In the genomic region with DNA sequence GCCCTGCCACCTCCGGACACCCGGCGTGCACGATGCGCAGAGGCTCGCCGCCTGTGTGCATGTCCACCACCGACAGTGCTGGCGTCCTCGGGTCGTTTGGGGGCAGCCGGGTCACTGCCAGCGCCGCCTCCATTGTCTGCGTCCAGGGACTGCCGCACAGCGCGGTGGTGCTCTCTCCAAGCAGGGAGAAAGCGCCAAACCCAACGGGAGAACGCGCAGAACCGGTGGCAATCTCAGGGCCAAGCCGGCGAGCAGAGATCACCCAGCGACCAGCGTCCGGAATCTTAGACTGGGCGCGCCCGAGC, we compare ENCODE assay signal across 8 mouse cellular contexts. TPM values are rescaled to one million over a fixed set of nuclear protein-coding genes. Genes with fewer than 3 reads are reported as not detected.
DNase-seq lines count a peak whose midpoint lies in the region; ATAC-seq and TF ChIP-seq lines count a peak whose summit lies in the region.

No protein-coding gene starts in this region.

- H3K27me3 ChIP-seq in heart, postnatal 0 days (ENCODE audit: control insufficient read depth, insufficient read depth, low read length): no peaks in the 10 kb centered on the region
- no peaks in the 10 kb centered on the region for H3K27me3 ChIP-seq in hindbrain, embryonic 16.5 days (replicated peaks; ENCODE audit: control insufficient read depth, insufficient read depth, low read length)
- H3K27me3 ChIP-seq in midbrain, embryonic 14.5 days (ENCODE audit: control insufficient read depth, insufficient read depth, low read length): no peaks in the 10 kb centered on the region

- H3K9ac ChIP-seq in heart, postnatal 0 days (replicated peaks; ENCODE audit: low read depth, low read length): peak overlapping the region; percentile 60
- H3K9ac ChIP-seq in hindbrain, embryonic 16.5 days (ENCODE audit: low read depth, low read length): peak overlapping the region; percentile 80
- peak overlapping the region; percentile 92 for H3K9ac ChIP-seq in midbrain, embryonic 14.5 days (replicated peaks; ENCODE audit: low read length)

- H3K4me1 ChIP-seq in heart, postnatal 0 days (ENCODE audit: control insufficient read depth, insufficient read depth): peaks cover 15% of the 10 kb centered on the region; the same call in 1 of the 2 replicates
- H3K4me1 ChIP-seq in bone marrow macrophage, adult 2 months (ENCODE audit: control insufficient read depth, insufficient read depth, low read length): peaks cover 16% of the 10 kb centered on the region
- peaks cover 21% of the 10 kb centered on the region for H3K4me1 ChIP-seq in hindbrain, embryonic 16.5 days (ENCODE audit: control insufficient read depth, insufficient read depth, low read depth, low read length)
- H3K4me1 ChIP-seq in midbrain, embryonic 14.5 days (ENCODE audit: control insufficient read depth, insufficient read depth, low read length): peaks cover 29% of the 10 kb centered on the region

- peak overlapping the region; percentile 97 for H3K27ac ChIP-seq in heart, postnatal 0 days (ENCODE audit: low read depth)
- peak overlapping the region; percentile 17; the same call in 1 of the 2 replicates for H3K27ac ChIP-seq in bone marrow macrophage, adult 2 months (ENCODE audit: insufficient read depth, low read depth, low read length)
- peak overlapping the region; percentile 92 for H3K27ac ChIP-seq in hindbrain, embryonic 16.5 days (ENCODE audit: low read depth, low read length)
- H3K27ac ChIP-seq in midbrain, embryonic 14.5 days (replicated peaks; ENCODE audit: low read depth, low read length): peak overlapping the region; percentile 98

- peak overlapping the region; percentile 75 for H3K4me2 ChIP-seq in heart, postnatal 0 days (ENCODE audit: low read depth, low read length)
- H3K4me2 ChIP-seq in hindbrain, embryonic 16.5 days (ENCODE audit: low read length): peak overlapping the region; percentile 74
- H3K4me2 ChIP-seq in midbrain, embryonic 14.5 days (ENCODE audit: low read length): peak overlapping the region; percentile 87

- TF ChIP-seq CTCF in heart, postnatal 0 days (IDR thresholded peaks at IDR 0.05; ENCODE audit: low read depth): no peak
- no peak for TF ChIP-seq CTCF in bone marrow macrophage, adult 2 months (IDR thresholded peaks at IDR 0.05; ENCODE audit: low read depth, low read length)

- peak overlapping the region; percentile 71 for H3K4me3 ChIP-seq in heart, postnatal 0 days (ENCODE audit: low read depth, low read length)
- peak overlapping the region; percentile 75 for H3K4me3 ChIP-seq in bone marrow macrophage, adult 2 months (ENCODE audit: insufficient read depth, low read length)
- peak overlapping the region; percentile 48 for H3K4me3 ChIP-seq in hindbrain, embryonic 16.5 days (ENCODE audit: low read length)
- peak overlapping the region; percentile 78 for H3K4me3 ChIP-seq in midbrain, embryonic 14.5 days (replicated peaks; ENCODE audit: low read depth, low read length)

- H3K9me3 ChIP-seq in heart, postnatal 0 days (replicated peaks; ENCODE audit: control insufficient read depth, low read length): no peaks in the 10 kb centered on the region
- no peaks in the 10 kb centered on the region for H3K9me3 ChIP-seq in hindbrain, embryonic 16.5 days (ENCODE audit: control insufficient read depth, low read length)
- no peaks in the 10 kb centered on the region for H3K9me3 ChIP-seq in midbrain, embryonic 14.5 days (ENCODE audit: control insufficient read depth, low read length)

- under 1% methylated on average over 31 of the region's 31 CpGs for WGBS in heart, postnatal 0 days
- WGBS in hindbrain, embryonic 16.5 days: 0% methylated on average over 31 of the region's 31 CpGs
- under 1% methylated on average over 31 of the region's 31 CpGs for WGBS in midbrain, embryonic 14.5 days

- 0 out of 2 replicates have a peak, but pooled peaks have one; percentile 6 for TF ChIP-seq EP300 in heart, postnatal 0 days (IDR thresholded peaks at IDR 0.05; ENCODE audit: low read depth)

- DNase-seq in heart, postnatal 0 days (ENCODE audit: low spot score): no peak
- no peak for DNase-seq in heart, adult 11 months
- no peak for DNase-seq in midbrain, embryonic 14.5 days
- no peak for DNase-seq in layer of hippocampus, adult 9-10 months (ENCODE audit: low spot score)
- no peak for DNase-seq in cerebellum, adult 9-11 months
- DNase-seq in thymus, postnatal 10 days (ENCODE audit: low spot score in 2 of 2): no peak

- no peaks in the 10 kb centered on the region for H3K36me3 ChIP-seq in heart, postnatal 0 days (replicated peaks; ENCODE audit: control insufficient read depth, insufficient read depth, low read length)
- H3K36me3 ChIP-seq in hindbrain, embryonic 16.5 days (ENCODE audit: control insufficient read depth, insufficient read depth, low read length): no peaks in the 10 kb centered on the region
- peaks cover 3% of the 10 kb centered on the region for H3K36me3 ChIP-seq in midbrain, embryonic 14.5 days (ENCODE audit: control insufficient read depth, insufficient read depth, low read length)

- ATAC-seq in heart, postnatal 0 days (ENCODE audit: insufficient read depth, low read depth): peak; percentile 20
- peak; percentile 31 for ATAC-seq in hindbrain, embryonic 16.5 days
- peak; percentile 47; the same call in 1 of the 2 replicates for ATAC-seq in midbrain, embryonic 14.5 days (ENCODE audit: low FRiP score, low TSS enrichment)

- TF ChIP-seq POLR2A in bone marrow macrophage, adult 2 months (IDR thresholded peaks at IDR 0.05; ENCODE audit: borderline replicate concordance, low read depth, low read length): no peak

RNA-seq across cellular contexts. Expression of a gene that starts 0.3 kb away (rescaled TPM):
- total RNA-seq in heart, postnatal 0 days (2014; rRNA removed; ENCODE audit: low replicate concordance): 15.7 and 19.1 TPM in 2 replicates
- 18.0 and 19.8 TPM in 2 replicates for polyA plus RNA-seq in heart, postnatal 0 days (2015; fragmentation: Nextera tagmentation; extraction: Ambion mirVana)
- polyA plus RNA-seq in bone marrow macrophage, adult 2 months (2012; ENCODE audit: insufficient read depth, insufficient read length, missing spikeins): 1.7 and 1.9 TPM in 2 replicates
- polyA plus RNA-seq in hindbrain, embryonic 16.5 days (2015; fragmentation: Nextera tagmentation; extraction: Ambion mirVana): 11.7 and 12.9 TPM in 2 replicates
- 11.7 and 12.8 TPM in 2 replicates for polyA plus RNA-seq in midbrain, embryonic 14.5 days (2014; fragmentation: Nextera tagmentation; extraction: Ambion mirVana)

RNA-seq across cellular contexts. Expression of a gene that starts 0.4 kb away (rescaled TPM):
- total RNA-seq in heart, postnatal 0 days (2014; rRNA removed; ENCODE audit: low replicate concordance): 47.9 and 78.1 TPM in 2 replicates
- 74.9 and 75.6 TPM in 2 replicates for polyA plus RNA-seq in heart, postnatal 0 days (2015; fragmentation: Nextera tagmentation; extraction: Ambion mirVana)
- 29.7 and 31.8 TPM in 2 replicates for polyA plus RNA-seq in bone marrow macrophage, adult 2 months (2012; ENCODE audit: insufficient read depth, insufficient read length, missing spikeins)
- 129 TPM in 2 replicates for polyA plus RNA-seq in hindbrain, embryonic 16.5 days (2015; fragmentation: Nextera tagmentation; extraction: Ambion mirVana)
- 89.9 and 115 TPM in 2 replicates for polyA plus RNA-seq in midbrain, embryonic 14.5 days (2014; fragmentation: Nextera tagmentation; extraction: Ambion mirVana)

RNA-seq across cellular contexts. Expression of a gene that starts 14.1 kb away (rescaled TPM):
- 0.39 TPM in 1 of 2 replicates, not detected in the other for total RNA-seq in heart, postnatal 0 days (2014; rRNA removed; ENCODE audit: low replicate concordance)
- 0.27 and 0.37 TPM in 2 replicates for polyA plus RNA-seq in heart, postnatal 0 days (2015; fragmentation: Nextera tagmentation; extraction: Ambion mirVana)
- polyA plus RNA-seq in bone marrow macrophage, adult 2 months (2012; ENCODE audit: insufficient read depth, insufficient read length, missing spikeins): not detected in 2 replicates
- 6.9 and 7.8 TPM in 2 replicates for polyA plus RNA-seq in hindbrain, embryonic 16.5 days (2015; fragmentation: Nextera tagmentation; extraction: Ambion mirVana)
- 4.6 and 7.4 TPM in 2 replicates for polyA plus RNA-seq in midbrain, embryonic 14.5 days (2014; fragmentation: Nextera tagmentation; extraction: Ambion mirVana)

Comparison
In these comparisons a context has a peak if more than half of its experiments do, and no peak if none do; other contexts are left out.
1. H3K27ac ChIP-seq: peak in every context shown above with its lines; median percentile 98 in midbrain, embryonic 14.5 days; 97 in heart, postnatal 0 days; 92 in hindbrain, embryonic 16.5 days; 17 in bone marrow macrophage, adult 2 months.